8 mouse cellular contexts compared by ENCODE assay signal in the genomic region with DNA sequence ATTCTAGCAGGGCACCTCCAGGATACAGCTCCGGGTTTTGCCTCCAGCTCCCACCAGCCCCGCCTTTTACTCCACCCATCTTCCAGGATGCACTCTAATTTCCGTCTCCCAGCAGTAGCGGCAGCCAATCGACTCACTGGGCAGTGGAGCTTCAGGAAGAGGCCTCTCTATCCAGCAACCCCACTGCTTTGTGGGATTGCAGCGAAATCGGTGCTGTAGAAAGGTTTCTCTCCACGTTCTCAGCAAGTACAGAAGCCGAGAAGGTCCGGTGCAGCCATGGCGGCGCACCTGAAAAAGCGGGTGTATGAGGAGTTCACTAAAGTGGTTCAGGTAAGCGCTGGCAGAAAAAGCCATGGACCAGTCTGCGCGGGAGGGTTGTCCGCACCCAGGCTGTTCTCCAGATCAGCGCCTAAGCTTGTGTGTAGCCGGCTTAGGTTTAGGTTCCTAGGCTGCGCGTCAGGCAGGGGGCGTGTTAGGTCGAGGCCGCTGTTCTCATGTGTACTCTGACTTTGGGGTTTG. TPM values are rescaled to one million over a fixed set of nuclear protein-coding genes. Genes with fewer than 3 reads are reported as not detected.
A peak's percentile ranks its signal among the peaks of the same experiment; 100 is the strongest.
DNase-seq lines count a peak whose midpoint lies in the region; ATAC-seq and TF ChIP-seq lines count a peak whose summit lies in the region.

Gene Ints4, plus strand, starts transcription at position 136 of the 519 bp plus-strand sequence.

- peak within 1 kb of the TSS; percentile 58 for H3K9ac ChIP-seq in lung, postnatal 0 days (replicated peaks; ENCODE audit: low read depth)

- WGBS in hindbrain, embryonic 10.5 days: under 1% methylated on average over 24 of the region's 24 CpGs
- WGBS in lung, postnatal 0 days: under 1% methylated on average over 24 of the region's 24 CpGs

- peak within 1 kb of the TSS; percentile 87 for H3K27ac ChIP-seq in hindbrain, embryonic 10.5 days
- peak within 1 kb of the TSS; percentile 63 for H3K27ac ChIP-seq in lung, postnatal 0 days (ENCODE audit: low read length)

- peak; percentile 63 for TF ChIP-seq CTCF in lung, postnatal 0 days (IDR thresholded peaks at IDR 0.05)

- no peaks in the 10 kb centered on the region for H3K27me3 ChIP-seq in hindbrain, embryonic 10.5 days (ENCODE audit: insufficient read depth, poor library complexity, severe bottlenecking)
- no peaks in the 10 kb centered on the region for H3K27me3 ChIP-seq in lung, postnatal 0 days (replicated peaks; ENCODE audit: insufficient read depth, low read length)

- peak within 1 kb of the TSS; percentile 74 for H3K4me3 ChIP-seq in hindbrain, embryonic 10.5 days
- peak within 1 kb of the TSS; percentile 59 for H3K4me3 ChIP-seq in lung, postnatal 0 days (ENCODE audit: low read depth, low read length)

- peak within 1 kb of the TSS; percentile 60 for H3K4me2 ChIP-seq in lung, postnatal 0 days (replicated peaks; ENCODE audit: low read depth, low read length)

- H3K4me1 ChIP-seq in hindbrain, embryonic 10.5 days (replicated peaks): peaks cover 20% of the 10 kb centered on the region
- H3K4me1 ChIP-seq in lung, postnatal 0 days (ENCODE audit: insufficient read depth, low read depth, low read length): peaks cover 9% of the 10 kb centered on the region; the same call in 1 of the 2 replicates

- H3K9me3 ChIP-seq in hindbrain, embryonic 10.5 days: no peaks in the 10 kb centered on the region
- no peaks in the 10 kb centered on the region for H3K9me3 ChIP-seq in lung, postnatal 0 days (ENCODE audit: low read length)

- TF ChIP-seq EP300 in lung, postnatal 0 days (IDR thresholded peaks at IDR 0.05): peak; percentile 68; the same call in 1 of the 2 replicates

- H3K36me3 ChIP-seq in hindbrain, embryonic 10.5 days: peaks cover 12% of the 10 kb centered on the region
- H3K36me3 ChIP-seq in lung, postnatal 0 days (ENCODE audit: insufficient read depth, low read length): 0 out of 2 replicates have a peak, but pooled peaks cover 6% of the 10 kb centered on the region

- DNase-seq in MN1 (ENCODE audit: low spot score): peak; percentile 93
- peak; percentile 95 for DNase-seq in cerebellum, adult 9-10 months
- DNase-seq in hindbrain, embryonic 10.5 days (ENCODE audit: low spot score): peak; percentile 91
- peak; percentile 96 for DNase-seq in layer of hippocampus, adult 9-11 months
- DNase-seq in lung, postnatal 0 days (ENCODE audit: low spot score): peak; percentile 99
- peak; percentile 80 for DNase-seq in ovary, postnatal 14 days (ENCODE audit: low spot score)
- DNase-seq in thymus, postnatal 14 days: peak; percentile 90

- ATAC-seq in frontal cortex, adult (ENCODE audit: low TSS enrichment): peak; percentile 100
- ATAC-seq in lung, postnatal 0 days: peak; percentile 100

RNA-seq across cellular contexts. Expression of gene Ints4, which starts in this region (rescaled TPM):
- polyA plus RNA-seq in hindbrain, embryonic 10.5 days (2016; fragmentation: Nextera tagmentation; extraction: Ambion mirVana): 61.0 and 63.7 TPM in 2 replicates
- polyA plus RNA-seq in lung, postnatal 0 days (2015; fragmentation: Nextera tagmentation; extraction: Ambion mirVana): 19.8 and 21.2 TPM in 2 replicates

Comparison
In these comparisons a context has a peak if more than half of its experiments do, and no peak if none do; other contexts are left out.
1. Peak in every context shown above with its lines: DNase-seq, ATAC-seq, H3K4me3 ChIP-seq and H3K27ac ChIP-seq.